Mouse (Mus musculus) embryonic fibroblast, embryonic 13.5 days (primary cell): ENCODE results near the gene Adsl. TPM values are rescaled to one million over a fixed set of nuclear protein-coding genes. Genes with fewer than 3 reads are reported as not detected.
A peak's percentile ranks its signal among the peaks of the same experiment; 100 is the strongest.
"Not testable (repeated sequence)": the region's sequence is repeated elsewhere in the genome, so short reads cannot be mapped to it uniquely, and the experiment has no call there.

Experiments
- H3K27ac ChIP-seq: 2 replicates; pipeline ENCODE4 v1.5.1; 2012; ENCODE audit warnings: low read length, control low read depth, inconsistent platforms; ENCODE audit not compliant: insufficient read depth
- H3K4me1 ChIP-seq: 2 replicates; pipeline ENCODE4 v1.6.1; 2011; ENCODE audit warnings: low read length; ENCODE audit not compliant: control insufficient read depth, insufficient read depth
- H3K4me3 ChIP-seq: 2 replicates; pipeline ENCODE4 v1.5.1; 2011; ENCODE audit warnings: mild to moderate bottlenecking, control low read depth, low read length; ENCODE audit not compliant: insufficient read depth
- CTCF ChIP-seq: IDR thresholded peaks from 2 replicates; pipeline ENCODE4 v1.5.1; 2011; ENCODE audit warnings: mild to moderate bottlenecking, control low read depth, low read length, moderate library complexity, borderline replicate concordance; ENCODE audit not compliant: insufficient read depth
- POLR2A ChIP-seq: IDR thresholded peaks from 2 replicates; pipeline ENCODE4 v1.6.1; 2011; ENCODE audit warnings: low read depth, mild to moderate bottlenecking, control low read depth, low read length, moderate library complexity
- polyA plus RNA-seq: library from polyadenylated mRNA; stranded (reverse); fragments of >200 nt; gene quantifications from 2 replicates; pipeline ENCODE4 v1.2.4, GENCODE M21; 2011; ENCODE audit warnings: low read depth; ENCODE audit not compliant: missing spikeins, insufficient read length

Gene Adsl
- polyA plus RNA-seq = 46.7 and 51.6 TPM in 2 replicates

GRCm38 (mm10) chr15:80948145-80949135, at the start of gene Adsl:
Adsl (plus strand) TSS chr15:80948490.
- peak; percentile 83 for TF ChIP-seq POLR2A
- TF ChIP-seq CTCF = peak; percentile 51; the same call in 1 of the 2 replicates
- peak within 1 kb of the TSS; percentile 68 for H3K27ac ChIP-seq

GRCm38 (mm10) chr15:80899806-80900205, 48.5 kb upstream of the Adsl start:
- peak overlapping the region; percentile 89; the same call in 1 of the 2 replicates for H3K27ac ChIP-seq
- peaks cover 5% of the 10 kb centered on the region for H3K4me1 ChIP-seq
- no peak for TF ChIP-seq POLR2A
- no peak for TF ChIP-seq CTCF
- no peak overlapping the region for H3K4me3 ChIP-seq

More at GRCm38 (mm10) chr15:80948145-80949135, at the start of gene Adsl:
- H3K4me3 ChIP-seq = peak within 1 kb of the TSS; percentile 80
- no peaks in the 10 kb centered on the region; the same call in 1 of the 2 replicates for H3K4me1 ChIP-seq

- Histone ChIP-seq H3K4me1 (peaks cover 5% of the 10 kb centered on the region), H3K27ac (no peak overlapping the region), H3K4me3 (no peak overlapping the region)
- TF ChIP-seq POLR2A (no peak), CTCF (no peak)
Observed at GRCm38 (mm10) chr15:80901806-80902513, 46.3 kb upstream of the Adsl start.

- not testable (repeated sequence) for H3K27ac ChIP-seq, H3K4me1 ChIP-seq, H3K4me3 ChIP-seq
Observed at GRCm38 (mm10) chr15:80904776-80905175, 43.5 kb upstream of the Adsl start.

- Histone ChIP-seq H3K4me1 (no peaks in the 10 kb centered on the region), H3K4me3 (no peak overlapping the region), H3K27ac (no peak overlapping the region)
- TF ChIP-seq CTCF (no peak), POLR2A (no peak)
Observed at GRCm38 (mm10) chr15:80910183-80910582, 38.1 kb upstream of the Adsl start.

- Histone ChIP-seq H3K4me3 (no peak overlapping the region), H3K4me1 (no peaks in the 10 kb centered on the region; the same call in 1 of the 2 replicates), H3K27ac (no peak overlapping the region)
- TF ChIP-seq POLR2A (no peak), CTCF (no peak)
Observed at GRCm38 (mm10) chr15:80910790-80911531, 37.3 kb upstream of the Adsl start.

- H3K27ac ChIP-seq = no peak overlapping the region
- no peaks in the 10 kb centered on the region; the same call in 1 of the 2 replicates for H3K4me1 ChIP-seq
- TF ChIP-seq POLR2A (no peak), CTCF (no peak)
- no peak overlapping the region for H3K4me3 ChIP-seq
Observed at GRCm38 (mm10) chr15:80912175-80912574, 36.1 kb upstream of the Adsl start.

- no peak for TF ChIP-seq CTCF
- TF ChIP-seq POLR2A = no peak
- Histone ChIP-seq H3K4me1 (no peaks in the 10 kb centered on the region; the same call in 1 of the 2 replicates), H3K27ac (no peak overlapping the region), H3K4me3 (no peak overlapping the region)
Observed at GRCm38 (mm10) chr15:80913803-80914202, 34.5 kb upstream of the Adsl start.

- H3K4me3 ChIP-seq = no peak overlapping the region
- no peaks in the 10 kb centered on the region; the same call in 1 of the 2 replicates for H3K4me1 ChIP-seq
- H3K27ac ChIP-seq = peak overlapping the region; percentile 88
- TF ChIP-seq POLR2A (no peak), CTCF (no peak)
Observed at GRCm38 (mm10) chr15:80915850-80916249, 32.4 kb upstream of the Adsl start.
